Mouse (Mus musculus): ENCODE results near the gene Xpr1. TPM values are rescaled to one million over a fixed set of nuclear protein-coding genes. Genes with fewer than 3 reads are reported as not detected.

The Xpr1 gene
- polyA plus RNA-seq, 1 experiment from 2014 or later, result 8.6 TPM

GRCm38 (mm10) chr1:155320091-155320833 is 97.0 kb downstream of the Xpr1 start:
- no peaks in the 10 kb centered on the region for H3K27me3 ChIP-seq
- WGBS, result 81% methylated on average over 7 of the region's 7 CpGs
- no peak overlapping the region for H3K27ac ChIP-seq
- no peak for ATAC-seq (ENCODE audit: insufficient number of reproducible peaks, insufficient read depth, low FRiP score, low TSS enrichment, low read depth)
- no peak overlapping the region for H3K9ac ChIP-seq (replicated peaks)
- no peak overlapping the region for H3K4me3 ChIP-seq (replicated peaks)
- no peak overlapping the region for H3K4me2 ChIP-seq
- no peaks in the 10 kb centered on the region for H3K4me1 ChIP-seq (replicated peaks)
- no peaks in the 10 kb centered on the region for H3K9me3 ChIP-seq
- no peaks in the 10 kb centered on the region for H3K36me3 ChIP-seq

GRCm38 (mm10) chr1:155319513-155319912 is 97.7 kb downstream of the Xpr1 start:
- WGBS, result 77% methylated on average over 4 of the region's 4 CpGs
- H3K4me3 ChIP-seq (replicated peaks), result no peak overlapping the region
- no peaks in the 10 kb centered on the region for H3K4me1 ChIP-seq (replicated peaks)
- H3K9me3 ChIP-seq, result no peaks in the 10 kb centered on the region
- no peak overlapping the region for H3K9ac ChIP-seq (replicated peaks)
- no peak overlapping the region for H3K4me2 ChIP-seq
- no peak overlapping the region for H3K27ac ChIP-seq
- no peaks in the 10 kb centered on the region for H3K27me3 ChIP-seq
- no peak for ATAC-seq (ENCODE audit: insufficient number of reproducible peaks, insufficient read depth, low FRiP score, low TSS enrichment, low read depth)
- H3K36me3 ChIP-seq, result no peaks in the 10 kb centered on the region

DNA sequence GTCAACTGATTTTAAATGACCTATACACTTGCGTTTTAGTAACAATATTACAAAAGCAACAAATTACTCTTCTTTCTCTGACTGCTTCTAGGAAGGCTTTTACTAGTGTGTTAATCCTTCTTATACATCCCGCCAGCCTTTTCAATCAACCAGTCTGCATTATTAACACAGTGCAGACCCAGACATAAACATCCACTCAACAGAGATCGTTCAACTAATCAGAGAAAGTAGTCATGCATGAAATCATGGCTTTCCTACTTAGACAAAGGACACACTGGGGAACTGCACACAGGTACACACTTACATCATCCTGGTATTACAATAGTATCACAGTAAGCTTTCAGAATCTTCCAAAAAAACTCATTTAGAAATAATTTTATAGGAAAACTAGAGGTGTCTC is 105.5 kb downstream of the Xpr1 start:
- no peaks in the 10 kb centered on the region for H3K27me3 ChIP-seq
- WGBS, result 65% methylated on average over 3 of the region's 3 CpGs
- ATAC-seq (ENCODE audit: insufficient number of reproducible peaks, insufficient read depth, low FRiP score, low TSS enrichment, low read depth), result no peak
- H3K36me3 ChIP-seq, result no peaks in the 10 kb centered on the region
- no peak overlapping the region for H3K4me2 ChIP-seq
- H3K4me1 ChIP-seq (replicated peaks), result peaks cover 9% of the 10 kb centered on the region
- H3K9me3 ChIP-seq, result no peaks in the 10 kb centered on the region
- H3K9ac ChIP-seq (replicated peaks), result no peak overlapping the region
- no peak overlapping the region for H3K27ac ChIP-seq
- H3K4me3 ChIP-seq (replicated peaks), result no peak overlapping the region

DNA sequence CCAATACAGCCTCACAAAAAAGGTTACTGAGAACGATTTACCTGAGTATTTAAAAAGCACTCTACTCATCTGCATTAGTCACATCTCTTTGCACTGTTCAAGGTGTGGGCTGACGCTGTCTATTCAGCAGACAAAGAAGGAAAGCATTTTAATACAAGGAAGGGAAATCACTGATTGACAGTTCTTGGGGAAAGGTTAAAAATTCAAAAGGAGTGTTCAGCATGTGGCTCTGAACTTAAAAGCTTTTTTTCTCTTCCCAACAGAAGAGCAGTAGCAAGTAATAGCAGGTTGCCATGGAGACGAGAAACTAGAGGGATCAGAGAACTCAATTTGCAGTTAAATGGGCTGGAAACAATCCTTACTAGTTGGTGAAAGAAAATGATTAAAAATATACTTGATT is 110.3 kb downstream of the Xpr1 start:
- Histone ChIP-seq H3K4me3 (replicated peaks) (no peak overlapping the region), H3K4me2 (no peak overlapping the region), H3K4me1 (replicated peaks) (peaks cover 9% of the 10 kb centered on the region), H3K27ac (no peak overlapping the region), H3K9me3 (no peaks in the 10 kb centered on the region), H3K27me3 (no peaks in the 10 kb centered on the region), H3K9ac (replicated peaks) (no peak overlapping the region), H3K36me3 (no peaks in the 10 kb centered on the region)
- 56% methylated on average over 3 of the region's 3 CpGs for WGBS
- ATAC-seq (ENCODE audit: insufficient number of reproducible peaks, insufficient read depth, low FRiP score, low TSS enrichment, low read depth), result no peak

- WGBS, result 87% methylated on average over 2 of the region's 2 CpGs
- Histone ChIP-seq H3K27ac (no peak overlapping the region), H3K4me1 (replicated peaks) (peaks cover 9% of the 10 kb centered on the region), H3K4me3 (replicated peaks) (no peak overlapping the region), H3K9ac (replicated peaks) (no peak overlapping the region), H3K9me3 (no peaks in the 10 kb centered on the region), H3K27me3 (no peaks in the 10 kb centered on the region), H3K4me2 (no peak overlapping the region), H3K36me3 (no peaks in the 10 kb centered on the region)
- no peak for ATAC-seq (ENCODE audit: insufficient number of reproducible peaks, insufficient read depth, low FRiP score, low TSS enrichment, low read depth)
Observed at GRCm38 (mm10) chr1:155303402-155303801, 113.8 kb downstream of the Xpr1 start.

- WGBS, result 95% methylated on average over 5 of the region's 5 CpGs
- no peak overlapping the region for H3K27ac ChIP-seq
- H3K9ac ChIP-seq (replicated peaks), result no peak overlapping the region
- no peak overlapping the region for H3K4me2 ChIP-seq
- no peaks in the 10 kb centered on the region for H3K4me1 ChIP-seq (replicated peaks)
- no peaks in the 10 kb centered on the region for H3K9me3 ChIP-seq
- no peak overlapping the region for H3K4me3 ChIP-seq (replicated peaks)
- no peak for ATAC-seq (ENCODE audit: insufficient number of reproducible peaks, insufficient read depth, low FRiP score, low TSS enrichment, low read depth)
- H3K27me3 ChIP-seq, result no peaks in the 10 kb centered on the region
- no peaks in the 10 kb centered on the region for H3K36me3 ChIP-seq
Observed at GRCm38 (mm10) chr1:155297615-155298014, 119.6 kb downstream of the Xpr1 start.

DNA sequence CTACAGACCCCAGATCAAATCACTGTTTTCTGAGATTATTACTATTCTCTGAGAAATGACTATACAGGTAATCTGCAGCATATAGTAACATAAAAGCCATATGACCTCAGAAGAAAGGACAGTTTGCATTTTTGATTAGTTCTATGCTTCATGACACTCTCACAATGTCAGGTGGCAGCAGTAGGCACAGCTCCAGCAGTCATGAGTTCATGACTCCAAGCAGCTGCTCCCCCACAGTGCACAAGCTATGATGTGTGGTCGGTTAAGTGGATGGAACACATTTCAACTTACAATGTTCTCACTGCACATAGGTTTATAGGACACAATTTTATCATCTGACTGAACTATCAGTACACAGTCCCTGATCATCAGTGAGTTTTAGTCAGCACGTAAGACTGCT is 120.0 kb downstream of the Xpr1 start:
- H3K36me3 ChIP-seq, result no peaks in the 10 kb centered on the region
- no peak overlapping the region for H3K4me2 ChIP-seq
- no peaks in the 10 kb centered on the region for H3K27me3 ChIP-seq
- no peak overlapping the region for H3K27ac ChIP-seq
- no peaks in the 10 kb centered on the region for H3K4me1 ChIP-seq (replicated peaks)
- H3K9ac ChIP-seq (replicated peaks), result no peak overlapping the region
- H3K9me3 ChIP-seq, result no peaks in the 10 kb centered on the region
- no peak for ATAC-seq (ENCODE audit: insufficient number of reproducible peaks, insufficient read depth, low FRiP score, low TSS enrichment, low read depth)
- no peak overlapping the region for H3K4me3 ChIP-seq (replicated peaks)
- WGBS, result 79% methylated on average over 2 of the region's 2 CpGs

GRCm38 (mm10) chr1:155293446-155293845 is 123.8 kb downstream of the Xpr1 start:
- Histone ChIP-seq H3K9ac (replicated peaks) (no peak overlapping the region), H3K4me1 (replicated peaks) (no peaks in the 10 kb centered on the region), H3K4me3 (replicated peaks) (no peak overlapping the region), H3K36me3 (peaks cover 14% of the 10 kb centered on the region; the same call in 1 of the 2 replicates), H3K27me3 (no peaks in the 10 kb centered on the region), H3K4me2 (no peak overlapping the region), H3K9me3 (no peaks in the 10 kb centered on the region), H3K27ac (no peak overlapping the region)
- 20% methylated on average over 3 of the region's 3 CpGs for WGBS
- no peak for ATAC-seq (ENCODE audit: insufficient number of reproducible peaks, insufficient read depth, low FRiP score, low TSS enrichment, low read depth)

- ATAC-seq (ENCODE audit: insufficient number of reproducible peaks, insufficient read depth, low FRiP score, low TSS enrichment, low read depth), result no peak
- Histone ChIP-seq H3K4me2 (no peak overlapping the region), H3K27me3 (no peaks in the 10 kb centered on the region)
Observed at GRCm38 (mm10) chr1:155289411-155289810, 127.8 kb downstream of the Xpr1 start.

DNA sequence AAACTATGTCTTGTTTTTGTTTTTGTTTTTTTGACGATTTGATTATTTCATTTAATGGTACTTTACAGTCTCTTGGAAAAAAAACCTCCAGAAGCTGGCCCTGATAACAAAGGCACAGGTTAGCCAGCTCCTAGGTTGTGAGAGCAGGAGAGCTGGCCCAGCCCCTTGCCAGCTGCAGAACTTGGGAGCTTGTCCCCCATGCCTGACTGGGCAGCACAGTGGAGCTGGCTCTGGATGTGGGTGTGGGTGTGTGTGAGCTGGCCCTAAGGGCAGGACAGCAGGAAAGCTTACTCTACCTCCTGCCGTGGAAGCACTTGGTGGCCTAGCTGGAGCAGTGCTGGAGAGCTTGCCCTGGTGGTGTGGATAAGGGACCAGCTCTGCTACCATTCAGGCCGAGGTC is 129.2 kb downstream of the Xpr1 start:
- Histone ChIP-seq H3K9ac (replicated peaks) (no peak overlapping the region), H3K4me2 (no peak overlapping the region), H3K9me3 (no peaks in the 10 kb centered on the region), H3K27me3 (no peaks in the 10 kb centered on the region), H3K4me1 (replicated peaks) (no peaks in the 10 kb centered on the region), H3K4me3 (replicated peaks) (no peak overlapping the region), H3K27ac (no peak overlapping the region), H3K36me3 (peaks cover 28% of the 10 kb centered on the region)
- WGBS, result 85% methylated on average over 3 of the region's 3 CpGs
- no peak for ATAC-seq (ENCODE audit: insufficient number of reproducible peaks, insufficient read depth, low FRiP score, low TSS enrichment, low read depth)

More at GRCm38 (mm10) chr1:155289411-155289810, 127.8 kb downstream of the Xpr1 start:
- Histone ChIP-seq H3K9me3 (no peaks in the 10 kb centered on the region), H3K9ac (replicated peaks) (no peak overlapping the region), H3K27ac (no peak overlapping the region), H3K36me3 (peaks cover 27% of the 10 kb centered on the region), H3K4me1 (replicated peaks) (no peaks in the 10 kb centered on the region), H3K4me3 (replicated peaks) (no peak overlapping the region)
- WGBS, result 96% methylated on average over 1 of the region's 1 CpGs

DNA sequence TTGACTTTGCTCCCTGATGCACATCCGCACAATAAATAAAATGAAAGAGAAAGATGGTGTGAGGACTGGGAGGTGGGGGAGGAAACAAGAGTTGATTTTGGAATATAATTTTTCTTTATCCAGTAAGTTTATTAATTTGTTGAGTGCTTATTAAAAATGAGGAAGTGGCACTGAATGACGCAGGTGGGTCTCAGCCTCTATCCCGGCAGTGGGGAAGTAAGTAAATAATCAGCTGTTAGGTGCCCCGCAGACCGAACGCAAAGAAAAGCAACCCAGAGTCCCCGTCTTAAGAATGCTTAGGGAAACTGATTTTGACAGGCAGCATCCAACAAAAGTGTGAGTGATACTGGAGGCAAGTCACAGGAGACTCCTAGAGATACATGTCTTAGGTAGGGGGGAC is 133.4 kb downstream of the Xpr1 start:
- Histone ChIP-seq H3K27ac (no peak overlapping the region), H3K9ac (replicated peaks) (no peak overlapping the region), H3K4me2 (no peak overlapping the region), H3K4me3 (replicated peaks) (no peak overlapping the region), H3K9me3 (no peaks in the 10 kb centered on the region), H3K27me3 (no peaks in the 10 kb centered on the region), H3K4me1 (replicated peaks) (peaks cover 19% of the 10 kb centered on the region), H3K36me3 (peaks cover 22% of the 10 kb centered on the region)
- no peak for ATAC-seq (ENCODE audit: insufficient number of reproducible peaks, insufficient read depth, low FRiP score, low TSS enrichment, low read depth)
- 92% methylated on average over 7 of the region's 7 CpGs for WGBS
